Mouse (Mus musculus) cortical plate, adult 2 months (tissue): ENCODE data around the gene Efcab11.

Experiments used
- CTCF ChIP-seq: fragments of 200-500 bp; IDR thresholded peaks from 2 replicates; pipeline ENCODE4 v1.5.1; 2011; ENCODE audit warnings: mild to moderate bottlenecking, control low read depth, low read length; ENCODE audit not compliant: insufficient read depth; ENCODE audit errors: extremely low read depth
- POLR2A ChIP-seq: fragments of 200-500 bp; IDR thresholded peaks from 2 replicates; pipeline ENCODE4 v1.6.1; 2011; ENCODE audit warnings: mild to moderate bottlenecking, low read length, control low read depth; ENCODE audit not compliant: insufficient read depth; ENCODE audit errors: extremely low read depth

DNA sequence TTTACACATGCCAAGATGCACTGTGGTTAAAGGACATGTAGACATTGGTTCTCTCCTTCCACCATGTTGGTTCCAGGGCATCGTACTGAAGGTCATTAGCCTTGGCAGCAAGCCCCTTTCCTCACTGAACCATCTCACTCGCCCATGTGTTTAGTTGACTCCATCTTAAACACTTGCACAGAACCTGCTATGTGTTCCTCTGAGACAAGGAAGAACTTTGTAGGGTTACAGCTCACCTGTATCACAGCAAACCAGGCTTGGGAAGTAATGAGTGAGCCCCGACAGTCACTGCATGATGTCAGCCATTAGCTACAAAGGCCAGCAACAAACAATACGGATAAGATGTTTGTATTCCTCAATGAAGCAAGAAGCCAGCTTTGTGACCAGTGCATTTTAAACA lies 13.6 kb upstream of the Efcab11 start:
- TF ChIP-seq CTCF (no peak), POLR2A (no peak)
